Mouse (Mus musculus) heart, embryonic 12.5 days (tissue): ENCODE measurements around the gene Ablim1. TPM values are rescaled to one million over a fixed set of nuclear protein-coding genes. Genes with fewer than 3 reads are reported as not detected.

ENCODE experiments used
- ATAC-seq: fragments of 200-750 bp; cut with Nextera tagmentation; 2 replicates; pipeline ENCODE4 v1.8.0; 2017; ENCODE audit warnings: moderate TSS enrichment, moderate library complexity; ENCODE audit not compliant: insufficient number of reproducible peaks, low FRiP score
- H3K27ac ChIP-seq: fragments of 300-500 bp; sonication (generic); 2 replicates; pipeline ENCODE4 v1.5.1; 2016; ENCODE audit warnings: mild to moderate bottlenecking, moderate library complexity; ENCODE audit not compliant: poor library complexity, severe bottlenecking
- H3K27me3 ChIP-seq: fragments of 300-500 bp; sonication (generic); replicated peaks from 2 replicates; pipeline ENCODE4 v1.6.1; 2016; ENCODE audit warnings: mild to moderate bottlenecking, moderate library complexity
- H3K36me3 ChIP-seq: fragments of 300-500 bp; sonication (generic); 2 replicates; pipeline ENCODE4 v1.6.1; 2016; ENCODE audit warnings: mild to moderate bottlenecking, moderate library complexity
- H3K4me1 ChIP-seq: fragments of 300-500 bp; sonication (generic); replicated peaks from 2 replicates; pipeline ENCODE4 v1.6.1; 2016; ENCODE audit warnings: mild to moderate bottlenecking
- H3K4me2 ChIP-seq: fragments of 300-500 bp; sonication (generic); 2 replicates; pipeline ENCODE4 v1.6.1; 2016; ENCODE audit warnings: mild to moderate bottlenecking, moderate library complexity
- H3K4me3 ChIP-seq: fragments of 300-500 bp; sonication (generic); 2 replicates; pipeline ENCODE4 v1.5.1; 2016; ENCODE audit warnings: mild to moderate bottlenecking
- H3K9ac ChIP-seq: fragments of 300-500 bp; sonication (generic); 2 replicates; pipeline ENCODE4 v1.6.1; 2016; ENCODE audit warnings: mild to moderate bottlenecking, moderate library complexity
- H3K9me3 ChIP-seq: fragments of 300-500 bp; sonication (generic); replicated peaks from 2 replicates; pipeline ENCODE4 v1.6.1; 2016; ENCODE audit warnings: mild to moderate bottlenecking, moderate library complexity
- WGBS: fragments of 180-500 bp; shearing (Covaris S2); methylation state at CpG from one replicate; pipeline ENCODE4 v1.1.7; 2016; 5-methylcytosine and 5-hydroxymethylcytosine counted together
- polyA plus RNA-seq: library from polyadenylated mRNA; unstranded; fragments of >200 nt; fragmentation: Nextera tagmentation; extraction: Ambion mirVana; gene quantifications from 2 replicates; pipeline ENCODE4 v1.2.1, GENCODE M21; 2016

The Ablim1 gene
- polyA plus RNA-seq, 1 experiment from 2014 or later: 53.5 TPM

DNA sequence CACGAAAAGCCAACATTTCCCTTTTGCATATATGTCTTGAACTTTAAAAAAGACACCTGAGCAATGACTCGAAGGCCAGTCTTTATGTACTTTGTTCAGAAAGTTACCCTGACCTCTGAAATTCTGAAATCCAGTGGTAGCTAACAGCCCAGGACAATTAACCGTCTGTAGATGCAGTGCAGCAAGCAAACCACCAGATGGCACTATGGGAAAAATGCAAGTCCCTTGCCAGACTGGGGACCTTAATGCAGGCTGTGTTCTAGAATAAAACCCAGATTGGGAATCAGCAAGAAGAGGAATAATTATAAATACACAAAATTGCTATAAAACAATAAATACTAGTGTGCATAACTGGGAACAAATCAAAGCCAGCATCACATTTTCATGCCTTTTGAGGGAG, 248.4 kb downstream of the Ablim1 start:
- peaks cover 8% of the 10 kb centered on the region; the same call in 1 of the 2 replicates for H3K4me1 ChIP-seq
- no peak for ATAC-seq
- WGBS: 29% methylated on average over 3 of the region's 3 CpGs
- no peaks in the 10 kb centered on the region for H3K27me3 ChIP-seq
- no peaks in the 10 kb centered on the region for H3K9me3 ChIP-seq
- H3K36me3 ChIP-seq: peaks cover 51% of the 10 kb centered on the region
- no peak overlapping the region for H3K4me3 ChIP-seq
- H3K4me2 ChIP-seq: no peak overlapping the region
- H3K27ac ChIP-seq: no peak overlapping the region
- H3K9ac ChIP-seq: no peak overlapping the region

DNA sequence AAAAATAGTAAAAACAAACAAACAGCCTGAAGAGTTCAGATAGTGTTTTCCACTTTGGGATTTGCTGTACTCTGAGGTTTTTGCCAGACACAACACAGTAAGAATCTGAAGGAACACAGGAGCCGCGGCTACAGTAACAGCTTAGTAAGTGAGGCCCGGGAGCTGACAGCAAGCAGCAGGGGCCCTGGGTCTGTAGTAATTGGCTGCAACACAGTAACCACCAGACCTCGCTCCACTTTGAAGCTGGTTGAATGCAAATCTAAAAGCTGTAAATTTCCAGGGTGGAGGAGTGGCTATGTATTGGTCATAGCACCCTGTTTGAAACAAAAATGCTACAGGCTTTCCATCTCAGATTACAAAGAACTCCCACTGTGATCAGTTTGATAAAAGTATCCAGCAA, 252.0 kb downstream of the Ablim1 start:
- Histone ChIP-seq H3K27ac (no peak overlapping the region), H3K4me2 (no peak overlapping the region), H3K27me3 (no peaks in the 10 kb centered on the region), H3K4me3 (no peak overlapping the region), H3K4me1 (no peaks in the 10 kb centered on the region), H3K36me3 (peaks cover 70% of the 10 kb centered on the region), H3K9ac (no peak overlapping the region), H3K9me3 (peaks cover 3% of the 10 kb centered on the region)
- 74% methylated on average over 4 of the region's 4 CpGs for WGBS
- no peak for ATAC-seq

DNA sequence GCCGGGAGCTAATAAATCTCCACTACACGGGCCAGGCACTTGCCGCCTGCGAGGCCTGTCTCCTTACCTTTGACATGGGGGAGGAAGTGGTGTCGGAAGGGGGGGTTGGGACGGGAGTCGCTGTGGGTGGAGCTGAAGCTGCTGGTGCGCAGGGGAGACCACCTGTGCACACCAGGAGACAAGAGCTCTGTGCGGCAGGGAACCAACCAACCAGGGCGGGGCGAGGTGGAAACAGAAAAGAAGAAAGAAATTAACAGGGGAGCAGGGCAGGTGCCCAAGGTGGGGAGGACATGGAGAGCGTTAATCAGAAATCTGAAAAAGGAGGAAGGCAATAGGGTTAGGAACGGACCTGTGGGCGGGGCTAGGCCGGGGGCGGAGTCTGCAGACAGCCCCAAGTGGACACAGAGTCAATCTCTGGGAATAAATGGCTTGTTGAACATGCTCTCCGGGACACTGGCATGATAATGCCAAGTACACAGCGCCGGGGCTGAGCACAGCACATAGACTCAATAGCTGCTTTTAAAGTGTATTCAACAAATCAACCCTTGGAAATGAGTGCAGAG, 255.6 kb downstream of the Ablim1 start:
- no peak overlapping the region for H3K9ac ChIP-seq
- no peak overlapping the region for H3K27ac ChIP-seq
- 54% methylated on average over 19 of the region's 19 CpGs for WGBS
- H3K4me2 ChIP-seq: no peak overlapping the region
- H3K27me3 ChIP-seq: no peaks in the 10 kb centered on the region
- H3K4me1 ChIP-seq: no peaks in the 10 kb centered on the region
- H3K9me3 ChIP-seq: peaks cover 6% of the 10 kb centered on the region
- peaks cover 74% of the 10 kb centered on the region for H3K36me3 ChIP-seq
- no peak overlapping the region for H3K4me3 ChIP-seq
- ATAC-seq: no peak

DNA sequence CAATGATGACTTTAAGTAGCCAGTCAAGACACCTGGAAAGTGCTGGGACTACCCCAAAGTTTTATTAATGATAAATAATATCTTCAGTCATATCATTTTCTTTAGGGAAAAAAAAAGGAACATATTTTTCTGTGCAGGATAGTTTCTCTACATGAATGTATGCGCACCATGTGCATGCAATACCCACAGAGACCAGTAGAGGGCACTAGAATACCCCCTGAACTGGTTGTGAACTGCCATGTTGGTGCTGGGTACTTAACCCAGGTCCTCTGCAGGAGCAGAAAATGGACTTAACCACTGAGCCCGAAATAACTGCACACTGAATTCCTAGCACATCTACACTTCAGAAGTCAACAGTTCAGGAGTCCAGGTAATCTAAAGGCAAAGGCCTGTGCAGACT, 257.2 kb downstream of the Ablim1 start:
- Histone ChIP-seq H3K9ac (no peak overlapping the region), H3K4me1 (no peaks in the 10 kb centered on the region), H3K9me3 (peaks cover 6% of the 10 kb centered on the region), H3K4me3 (no peak overlapping the region), H3K27me3 (no peaks in the 10 kb centered on the region), H3K4me2 (no peak overlapping the region), H3K36me3 (peaks cover 59% of the 10 kb centered on the region), H3K27ac (no peak overlapping the region)
- no peak for ATAC-seq
- WGBS: 95% methylated on average over 2 of the region's 2 CpGs

DNA sequence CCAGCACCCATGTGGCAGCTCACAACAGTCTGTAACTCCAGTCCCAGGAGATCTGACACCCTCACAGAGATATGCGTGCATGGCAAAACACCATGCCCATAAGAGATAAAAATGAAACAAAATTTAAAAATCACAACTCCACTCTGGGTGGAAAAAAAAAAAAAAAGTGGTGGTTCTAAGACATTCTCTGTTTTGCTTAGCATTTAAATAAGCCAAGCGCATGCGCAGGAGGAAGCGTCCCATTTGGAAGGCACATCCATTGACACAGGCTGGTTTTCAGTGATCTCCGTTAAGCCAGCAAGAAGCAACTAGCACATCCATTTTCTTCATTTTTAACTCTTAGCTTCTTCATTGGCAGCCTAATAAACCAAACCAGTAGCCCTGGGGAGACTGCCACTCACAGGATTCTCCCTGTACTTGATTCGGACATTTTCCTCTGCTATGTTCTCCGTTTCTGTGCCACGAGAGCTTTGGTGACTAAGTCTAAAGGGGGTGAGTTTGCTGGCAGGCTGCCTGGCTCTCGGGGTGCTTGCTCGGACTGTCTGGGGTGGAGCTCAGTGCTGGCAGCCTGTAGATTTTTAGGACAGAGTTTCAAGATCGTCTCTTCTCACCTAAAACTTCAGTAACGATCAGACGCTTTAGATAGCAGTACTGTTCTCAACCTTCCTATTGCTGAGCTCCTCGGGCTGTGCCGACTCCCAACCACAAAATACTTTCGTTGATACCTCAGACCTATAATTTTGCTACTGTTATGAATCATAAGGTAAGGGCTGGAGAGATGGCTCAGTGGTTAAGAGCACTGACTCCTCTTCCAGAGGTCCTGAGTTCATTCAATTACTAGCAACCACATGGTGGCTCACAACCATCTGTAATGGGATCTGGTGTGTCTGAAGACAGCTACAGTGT, 259.3 kb downstream of the Ablim1 start:
- H3K27ac ChIP-seq: no peak overlapping the region
- peaks cover 6% of the 10 kb centered on the region for H3K9me3 ChIP-seq
- no peak for ATAC-seq
- peaks cover 48% of the 10 kb centered on the region for H3K36me3 ChIP-seq
- no peaks in the 10 kb centered on the region for H3K27me3 ChIP-seq
- no peak overlapping the region for H3K4me2 ChIP-seq
- WGBS: 90% methylated on average over 16 of the region's 16 CpGs
- no peak overlapping the region for H3K9ac ChIP-seq
- H3K4me1 ChIP-seq: no peaks in the 10 kb centered on the region
- no peak overlapping the region for H3K4me3 ChIP-seq

DNA sequence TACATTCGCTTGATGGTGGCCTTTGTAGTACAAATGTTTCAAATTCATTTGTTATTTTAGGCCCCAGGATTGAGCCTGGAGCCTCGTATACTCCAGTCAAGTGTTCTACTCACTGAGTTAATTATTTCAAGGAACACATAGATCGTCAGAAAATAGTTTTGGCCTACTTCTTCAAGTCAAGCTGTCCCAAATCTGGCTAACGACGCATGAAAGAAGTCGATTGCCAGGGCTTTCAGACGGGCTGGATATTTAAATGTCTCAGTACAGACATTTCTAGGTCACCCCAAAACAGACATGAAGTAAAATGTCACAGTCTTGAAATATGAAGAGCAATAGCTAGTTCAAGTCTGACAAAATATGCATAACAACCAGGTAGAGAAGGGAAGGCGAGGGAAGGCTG, 261.8 kb downstream of the Ablim1 start:
- Histone ChIP-seq H3K4me1 (no peaks in the 10 kb centered on the region), H3K4me2 (no peak overlapping the region), H3K27me3 (no peaks in the 10 kb centered on the region), H3K27ac (no peak overlapping the region), H3K9me3 (peaks cover 5% of the 10 kb centered on the region), H3K4me3 (no peak overlapping the region), H3K9ac (no peak overlapping the region), H3K36me3 (peaks cover 30% of the 10 kb centered on the region)
- no peak for ATAC-seq
- WGBS: 83% methylated on average over 8 of the region's 8 CpGs

DNA sequence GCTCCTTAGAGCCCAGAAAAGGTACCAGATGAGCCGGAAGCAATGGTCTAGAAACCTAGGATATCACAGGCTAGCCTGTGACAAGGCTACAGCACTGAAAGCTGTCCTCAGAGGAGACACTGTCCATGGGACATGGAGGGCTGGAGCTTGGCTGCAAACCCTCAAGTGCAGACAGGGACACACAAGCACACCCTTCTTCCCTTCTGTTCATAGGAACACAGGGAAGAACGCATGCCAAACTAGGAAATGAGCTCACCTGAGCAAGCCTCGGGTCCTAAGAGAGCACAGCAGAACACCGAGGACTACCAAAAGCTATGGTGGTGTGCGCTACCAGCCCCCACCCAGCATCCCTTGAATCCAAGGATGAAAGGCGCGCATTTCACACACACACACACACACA, 262.7 kb downstream of the Ablim1 start:
- ATAC-seq: no peak
- 91% methylated on average over 7 of the region's 7 CpGs for WGBS
- H3K36me3 ChIP-seq: peaks cover 26% of the 10 kb centered on the region

DNA sequence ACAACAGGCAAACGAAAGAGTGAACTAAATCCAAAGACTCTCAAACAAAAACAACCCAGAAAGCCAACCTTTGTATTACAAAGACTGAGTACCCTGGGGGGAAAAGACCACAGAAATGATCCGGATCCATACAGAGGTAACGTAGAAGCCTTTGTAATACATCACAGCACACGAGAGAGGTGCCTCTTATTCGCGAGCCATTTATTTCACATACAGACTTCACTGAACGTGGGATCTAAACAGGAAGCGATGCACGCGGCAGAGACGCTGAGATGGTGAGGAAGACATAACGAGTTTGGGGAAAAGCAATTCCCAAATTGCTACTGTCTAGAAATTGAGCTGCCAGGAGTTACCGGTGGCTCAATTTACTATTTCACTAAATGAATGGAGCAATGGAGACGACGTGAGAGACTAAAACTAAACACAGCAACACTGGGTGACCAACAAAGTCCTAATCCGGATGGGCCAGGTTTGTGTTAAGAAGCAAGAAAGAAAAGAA, 265.1 kb downstream of the Ablim1 start:
- no peaks in the 10 kb centered on the region for H3K4me1 ChIP-seq
- H3K36me3 ChIP-seq: peaks cover 30% of the 10 kb centered on the region
- no peak overlapping the region for H3K4me3 ChIP-seq
- H3K9ac ChIP-seq: no peak overlapping the region
- WGBS: 80% methylated on average over 16 of the region's 16 CpGs
- no peaks in the 10 kb centered on the region for H3K9me3 ChIP-seq
- no peak overlapping the region for H3K4me2 ChIP-seq
- no peaks in the 10 kb centered on the region for H3K27me3 ChIP-seq
- no peak for ATAC-seq
- H3K27ac ChIP-seq: no peak overlapping the region

More for the DNA sequence above, 262.7 kb downstream of the Ablim1 start:
- H3K27ac ChIP-seq: no peak overlapping the region
- no peak overlapping the region for H3K4me2 ChIP-seq
- no peak overlapping the region for H3K9ac ChIP-seq
- no peaks in the 10 kb centered on the region for H3K27me3 ChIP-seq
- no peak overlapping the region for H3K4me3 ChIP-seq
- no peaks in the 10 kb centered on the region for H3K9me3 ChIP-seq
- no peaks in the 10 kb centered on the region for H3K4me1 ChIP-seq

DNA sequence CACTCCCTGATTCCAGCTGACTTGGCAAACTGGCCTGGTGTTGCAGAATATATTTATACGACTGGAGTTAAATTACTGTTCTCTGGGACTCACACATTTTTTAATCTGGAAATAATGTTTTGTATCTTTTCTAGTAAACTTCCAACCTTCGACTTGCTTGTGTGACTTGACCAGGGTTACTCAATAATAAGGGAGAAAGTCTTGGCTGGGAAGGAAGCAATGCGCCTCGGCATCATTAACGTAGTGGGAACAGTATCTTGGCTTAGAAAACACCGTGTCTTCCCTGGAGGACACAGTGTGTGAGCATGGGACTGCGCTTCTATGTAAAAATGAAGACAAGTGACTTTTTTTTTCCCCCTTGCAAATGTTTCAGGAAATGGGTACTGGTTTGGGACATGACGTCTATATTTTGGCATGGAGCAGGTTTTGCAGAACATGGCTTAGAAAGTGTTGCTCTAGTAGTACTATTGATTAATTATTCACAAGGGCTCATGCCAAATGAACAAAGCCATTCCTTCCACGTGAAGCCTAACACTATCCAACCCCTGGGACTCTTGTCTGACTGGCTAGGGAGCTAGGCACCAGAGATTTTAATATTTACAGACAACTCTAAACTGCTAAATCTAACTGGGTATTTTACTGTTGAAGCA, 266.9 kb downstream of the Ablim1 start:
- Histone ChIP-seq H3K27me3 (no peaks in the 10 kb centered on the region), H3K4me1 (no peaks in the 10 kb centered on the region), H3K9me3 (no peaks in the 10 kb centered on the region), H3K4me3 (no peak overlapping the region), H3K4me2 (no peak overlapping the region), H3K9ac (no peak overlapping the region), H3K36me3 (peaks cover 46% of the 10 kb centered on the region), H3K27ac (no peak overlapping the region)
- no peak for ATAC-seq
- WGBS: 87% methylated on average over 9 of the region's 9 CpGs

DNA sequence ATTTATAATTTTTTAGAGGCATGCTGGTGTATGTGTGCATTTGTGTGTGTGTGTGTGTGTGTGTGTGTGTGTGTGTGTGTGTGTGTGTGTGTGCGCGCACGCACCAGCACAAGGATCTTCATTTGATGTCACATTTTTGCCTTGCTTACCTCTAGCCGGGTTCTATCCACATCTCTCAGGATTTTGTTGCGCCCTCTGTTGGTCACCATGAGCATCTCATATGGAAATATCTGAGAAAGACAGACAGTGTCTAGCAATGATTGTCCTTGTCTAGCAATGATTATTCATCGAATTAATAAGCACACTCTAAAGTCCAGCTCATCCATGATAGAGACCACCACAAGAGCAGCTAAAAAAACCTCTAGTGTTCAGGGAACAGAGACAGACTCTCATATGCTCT, 275.5 kb downstream of the Ablim1 start:
- 72% methylated on average over 6 of the region's 6 CpGs for WGBS
- Histone ChIP-seq H3K4me3 (no peak overlapping the region), H3K27ac (no peak overlapping the region), H3K36me3 (peaks cover 86% of the 10 kb centered on the region), H3K4me2 (no peak overlapping the region), H3K27me3 (no peaks in the 10 kb centered on the region), H3K9me3 (no peaks in the 10 kb centered on the region), H3K9ac (no peak overlapping the region), H3K4me1 (no peaks in the 10 kb centered on the region)
- no peak for ATAC-seq

DNA sequence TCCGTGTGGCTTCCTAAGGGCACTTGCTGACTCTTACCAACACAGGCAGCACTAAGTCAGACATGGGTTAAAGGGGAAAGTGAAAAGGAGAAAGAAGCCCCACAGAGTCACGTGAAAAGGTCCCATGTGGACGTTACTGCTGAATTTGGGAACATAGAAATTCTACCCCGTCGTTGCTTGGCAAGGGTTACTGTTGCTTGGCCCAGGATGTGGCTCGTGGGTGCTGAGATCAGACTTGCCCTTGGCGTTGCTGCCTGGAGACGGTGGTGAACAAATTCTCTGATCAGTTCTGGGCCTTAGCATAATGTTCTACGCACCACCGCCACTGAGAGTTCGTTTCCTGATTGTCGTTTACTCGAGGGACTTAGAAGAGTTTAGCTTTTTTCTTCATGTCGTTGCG, 277.9 kb downstream of the Ablim1 start:
- H3K4me1 ChIP-seq: no peaks in the 10 kb centered on the region
- no peak for ATAC-seq
- H3K36me3 ChIP-seq: peaks cover 65% of the 10 kb centered on the region
- no peaks in the 10 kb centered on the region for H3K9me3 ChIP-seq
- H3K4me2 ChIP-seq: no peak overlapping the region
- H3K9ac ChIP-seq: no peak overlapping the region
- no peak overlapping the region for H3K27ac ChIP-seq
- H3K4me3 ChIP-seq: no peak overlapping the region
- 89% methylated on average over 15 of the region's 15 CpGs for WGBS
- H3K27me3 ChIP-seq: no peaks in the 10 kb centered on the region
